Mouse (Mus musculus) spleen, postnatal 0 days (tissue): ENCODE results near the gene Cxcr6. TPM values are rescaled to one million over a fixed set of nuclear protein-coding genes. Genes with fewer than 3 reads are reported as not detected.

Experiments used
- polyA plus RNA-seq: library from polyadenylated mRNA; unstranded; fragments of >200 nt; fragmentation: Nextera tagmentation; extraction: Ambion mirVana; gene quantifications from 2 replicates; pipeline ENCODE4 v1.2.1, GENCODE M21; 2015

Cxcr6 gene
- 0.99 and 2.0 TPM in 2 replicates for polyA plus RNA-seq

GRCm38 (mm10) chr9:123806267-123806666 is at the start of gene Cxcr6:
Gene Cxcr6, plus strand, starts transcription at chr9:123806475.

GRCm38 (mm10) chr9:123851713-123852448 is 45.6 kb downstream of the Cxcr6 start, which contains the start of gene Fyco1:
Gene Fyco1, minus strand, starts transcription at chr9:123851899.

Other genes starting within 250 kb of the Cxcr6 start
- 0.23 and 0.25 TPM in 2 replicates for gene Slc6a20b, start 173.9 kb upstream of the Cxcr6 start, polyA plus RNA-seq
- 1.0 and 1.1 TPM in 2 replicates for gene Ccr9, start 128.0 kb upstream of the Cxcr6 start, polyA plus RNA-seq
- gene Slc6a20a, start 127.6 kb upstream of the Cxcr6 start, polyA plus RNA-seq, result 9.1 and 9.6 TPM in 2 replicates
- gene Lztfl1, start 88.8 kb upstream of the Cxcr6 start, polyA plus RNA-seq, result 31.8 and 33.1 TPM in 2 replicates
- 6.9 and 7.6 TPM in 2 replicates for gene Fyco1, start 45.4 kb downstream of the Cxcr6 start, polyA plus RNA-seq
- 0.12 and 0.16 TPM in 2 replicates for gene Xcr1, start 55.6 kb downstream of the Cxcr6 start, polyA plus RNA-seq
- 14.5 and 18.3 TPM in 2 replicates for gene Ccr1, start 162.2 kb downstream of the Cxcr6 start, polyA plus RNA-seq
- gene Ccr1l1, start 171.9 kb downstream of the Cxcr6 start, polyA plus RNA-seq, result not detected in 2 replicates
- gene Ccr3, start 215.5 kb downstream of the Cxcr6 start, polyA plus RNA-seq, result 0.32 and 0.55 TPM in 2 replicates